Mouse (Mus musculus): ENCODE data around the gene Tmem131. TPM values are rescaled to one million over a fixed set of nuclear protein-coding genes. Genes with fewer than 3 reads are reported as not detected.
A peak's percentile ranks its signal among the peaks of the same experiment; 100 is the strongest.

The Tmem131 gene
- total and polyA plus RNA-seq, 2 experiments from 2014 or later = 8.9 to 21.5 TPM

DNA sequence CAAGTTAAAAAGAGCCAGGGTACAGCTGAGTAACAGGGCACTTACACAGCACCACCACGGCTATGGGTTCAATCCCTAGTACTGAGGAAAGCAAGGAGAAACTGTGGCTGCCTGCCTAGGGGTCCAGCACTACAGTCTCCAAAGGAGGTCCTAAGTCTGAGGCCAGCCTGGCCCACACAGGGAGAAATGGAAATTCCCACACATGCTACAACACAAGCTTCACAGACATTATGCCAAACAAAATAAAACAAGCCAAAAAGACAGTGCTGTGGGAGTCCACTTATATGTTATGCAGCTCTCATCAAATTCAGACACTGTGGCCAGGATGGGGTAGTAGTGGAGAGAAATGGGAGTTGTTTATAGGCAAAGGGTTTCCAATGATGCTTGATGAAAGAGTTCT, 11.2 kb downstream of the Tmem131 start:
- Histone ChIP-seq H3K4me2 (ENCODE audit: low read depth, low read length) (no peak overlapping the region), H3K27me3 (ENCODE audit: insufficient read depth, low read length) (no peaks in the 10 kb centered on the region), H3K4me1 (ENCODE audit: insufficient read depth, low read length) (peaks cover 8% of the 10 kb centered on the region; the same call in 1 of the 2 replicates), H3K9ac (replicated peaks; ENCODE audit: low read length) (no peak overlapping the region), H3K9me3 (ENCODE audit: low read length) (no peaks in the 10 kb centered on the region), H3K4me3 (ENCODE audit: low read length) (no peak overlapping the region), H3K27ac (no peak overlapping the region), H3K36me3 (ENCODE audit: insufficient read depth, low read length) (no peaks in the 10 kb centered on the region)
- DNase-seq (ENCODE audit: low spot score) (no peak), ATAC-seq (no peak)
- no peak for TF ChIP-seq CTCF (IDR thresholded peaks at IDR 0.05; ENCODE audit: low read depth)
- WGBS = 93% methylated on average over 1 of the region's 1 CpGs

DNA sequence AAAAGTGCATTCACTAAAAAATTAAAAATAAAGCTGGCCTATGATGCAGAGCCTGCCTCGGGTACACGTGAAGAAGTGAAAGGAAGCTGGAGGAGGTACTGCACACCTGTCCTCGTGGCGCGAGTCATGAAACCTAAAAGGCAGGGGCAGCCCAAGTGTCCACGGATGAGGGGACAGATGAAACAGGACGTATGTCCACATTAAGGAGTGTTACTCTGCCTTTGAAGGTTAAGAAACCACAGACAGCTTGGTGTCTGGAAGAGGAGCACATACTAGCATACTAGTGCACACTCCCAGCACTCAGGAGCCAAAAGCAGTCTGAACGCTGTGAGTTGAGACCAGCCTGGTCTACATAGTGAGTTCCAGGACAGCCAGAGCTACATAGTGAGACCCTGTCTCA, 12.6 kb downstream of the Tmem131 start:
- WGBS = 89% methylated on average over 8 of the region's 8 CpGs
- Histone ChIP-seq H3K4me2 (ENCODE audit: low read depth, low read length) (no peak overlapping the region), H3K36me3 (ENCODE audit: insufficient read depth, low read length) (no peaks in the 10 kb centered on the region), H3K4me1 (ENCODE audit: insufficient read depth, low read length) (peaks cover 8% of the 10 kb centered on the region; the same call in 1 of the 2 replicates), H3K9me3 (ENCODE audit: low read length) (no peaks in the 10 kb centered on the region), H3K4me3 (ENCODE audit: low read length) (no peak overlapping the region), H3K27ac (no peak overlapping the region), H3K27me3 (ENCODE audit: insufficient read depth, low read length) (no peaks in the 10 kb centered on the region), H3K9ac (replicated peaks; ENCODE audit: low read length) (no peak overlapping the region)
- no peak for TF ChIP-seq CTCF (IDR thresholded peaks at IDR 0.05; ENCODE audit: low read depth)
- DNase-seq (ENCODE audit: low spot score) (no peak), ATAC-seq (no peak)

DNA sequence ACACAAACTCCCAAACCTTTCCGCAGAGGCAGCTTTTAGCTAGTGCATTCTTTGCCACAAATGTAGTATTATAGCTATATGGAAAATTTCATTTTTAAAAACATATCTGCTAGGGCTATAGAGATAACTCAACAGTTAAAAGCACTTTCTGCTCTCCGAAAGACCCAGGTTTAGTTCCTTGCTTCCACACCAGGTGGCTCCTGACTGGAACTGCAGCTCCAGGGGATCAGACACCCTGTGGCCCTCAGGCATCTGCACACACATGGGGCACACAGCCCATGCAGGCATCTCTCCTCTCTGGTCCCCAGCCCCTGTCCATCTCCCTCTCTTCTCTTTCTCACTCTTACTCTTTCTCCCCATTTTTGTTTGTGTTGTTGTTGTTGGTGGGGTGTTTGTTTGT, 13.5 kb downstream of the Tmem131 start:
- Histone ChIP-seq H3K27me3 (ENCODE audit: insufficient read depth, low read length) (no peaks in the 10 kb centered on the region), H3K9ac (replicated peaks; ENCODE audit: low read length) (no peak overlapping the region), H3K36me3 (ENCODE audit: insufficient read depth, low read length) (no peaks in the 10 kb centered on the region), H3K27ac (no peak overlapping the region), H3K9me3 (ENCODE audit: low read length) (no peaks in the 10 kb centered on the region), H3K4me2 (ENCODE audit: low read depth, low read length) (no peak overlapping the region), H3K4me3 (ENCODE audit: low read length) (no peak overlapping the region), H3K4me1 (ENCODE audit: insufficient read depth, low read length) (peaks cover 6% of the 10 kb centered on the region; the same call in 1 of the 2 replicates)
- peak; percentile 30 for TF ChIP-seq CTCF (IDR thresholded peaks at IDR 0.05; ENCODE audit: low read depth)
- DNase-seq (ENCODE audit: low spot score) = no peak
- WGBS = 74% methylated on average over 2 of the region's 2 CpGs
- ATAC-seq = no peak

DNA sequence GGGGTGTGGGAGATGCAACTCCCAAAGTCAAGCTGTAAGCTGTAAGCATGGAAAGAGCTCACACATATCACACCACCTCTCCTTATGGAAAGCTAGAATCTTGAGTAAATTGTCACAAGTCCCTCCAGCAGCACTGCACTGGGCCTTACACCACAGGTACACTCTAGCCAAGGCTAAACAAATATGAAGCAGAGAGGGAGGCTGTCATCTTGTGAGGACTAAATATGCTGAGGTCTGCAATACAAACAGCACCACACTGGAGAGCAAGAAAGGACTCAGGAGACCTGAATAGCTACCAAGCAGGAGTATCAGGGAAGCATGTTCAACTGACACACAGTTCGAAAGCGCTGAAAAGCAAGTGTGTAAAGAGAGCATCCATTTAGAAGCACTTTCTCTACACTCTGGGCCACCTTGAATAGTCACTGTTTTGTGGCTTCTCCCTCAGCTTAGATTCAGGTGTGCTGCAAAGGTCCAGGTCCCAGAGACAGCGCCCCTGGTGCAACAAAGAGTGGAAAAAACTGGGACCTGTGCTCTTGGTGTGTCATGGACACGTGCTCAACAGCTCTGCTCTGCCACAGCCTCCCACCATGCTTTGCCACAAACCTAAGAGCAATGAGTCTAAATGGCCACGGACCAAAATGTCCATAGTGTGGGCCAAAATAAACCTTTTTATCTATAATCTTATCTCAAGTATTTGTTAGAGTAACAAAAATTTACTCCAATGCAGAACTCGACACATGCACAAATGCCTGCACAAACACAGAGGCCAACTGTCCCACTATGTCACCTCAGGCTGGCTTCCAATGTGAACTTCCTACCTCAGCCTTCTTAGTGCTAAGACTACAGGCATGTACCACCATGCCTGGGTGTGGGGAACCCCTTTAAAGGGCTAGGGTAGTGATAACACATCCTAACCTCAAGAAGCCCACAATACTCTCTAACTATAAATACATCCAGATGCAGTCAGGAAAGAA, 14.8 kb downstream of the Tmem131 start:
- no peaks in the 10 kb centered on the region for H3K9me3 ChIP-seq (ENCODE audit: low read length)
- no peak overlapping the region for H3K9ac ChIP-seq (replicated peaks; ENCODE audit: low read length)
- no peak overlapping the region for H3K27ac ChIP-seq
- ATAC-seq (no peak), DNase-seq (ENCODE audit: low spot score) (no peak)
- no peak overlapping the region for H3K4me3 ChIP-seq (ENCODE audit: low read length)
- H3K36me3 ChIP-seq (ENCODE audit: insufficient read depth, low read length) = no peaks in the 10 kb centered on the region
- WGBS = 91% methylated on average over 6 of the region's 6 CpGs
- TF ChIP-seq CTCF (IDR thresholded peaks at IDR 0.05; ENCODE audit: low read depth) = no peak
- H3K27me3 ChIP-seq (ENCODE audit: insufficient read depth, low read length) = no peaks in the 10 kb centered on the region
- H3K4me2 ChIP-seq (ENCODE audit: low read depth, low read length) = no peak overlapping the region
- H3K4me1 ChIP-seq (ENCODE audit: insufficient read depth, low read length) = no peaks in the 10 kb centered on the region

DNA sequence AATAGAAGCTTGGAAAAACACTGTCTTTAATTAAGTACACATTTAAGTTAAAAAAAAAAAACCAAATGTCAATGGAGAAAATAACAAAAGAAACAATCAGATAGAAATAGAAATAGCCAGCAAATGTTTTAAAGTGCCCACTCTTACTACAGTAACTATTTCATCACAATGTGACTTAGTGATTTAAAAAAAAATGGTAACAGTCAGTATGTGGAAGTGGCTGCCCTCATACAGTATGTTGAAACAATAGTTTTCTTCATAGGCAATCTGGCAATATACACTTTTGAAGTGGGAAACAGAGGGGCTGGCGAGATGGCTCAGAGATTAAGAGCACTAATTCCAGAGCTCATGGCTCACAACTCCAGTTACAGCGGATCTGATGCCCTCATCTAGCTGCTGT, 15.9 kb downstream of the Tmem131 start:
- DNase-seq (ENCODE audit: low spot score) = no peak
- H3K9ac ChIP-seq (replicated peaks; ENCODE audit: low read length) = no peak overlapping the region
- H3K4me3 ChIP-seq (ENCODE audit: low read length) = no peak overlapping the region
- H3K27ac ChIP-seq = no peak overlapping the region
- 95% methylated on average over 2 of the region's 2 CpGs for WGBS
- no peak for TF ChIP-seq CTCF (IDR thresholded peaks at IDR 0.05; ENCODE audit: low read depth)
- no peaks in the 10 kb centered on the region for H3K36me3 ChIP-seq (ENCODE audit: insufficient read depth, low read length)
- H3K4me2 ChIP-seq (ENCODE audit: low read depth, low read length) = no peak overlapping the region
- H3K9me3 ChIP-seq (ENCODE audit: low read length) = no peaks in the 10 kb centered on the region
- H3K4me1 ChIP-seq (ENCODE audit: insufficient read depth, low read length) = 0 out of 2 replicates have a peak, but pooled peaks cover 4% of the 10 kb centered on the region
- H3K27me3 ChIP-seq (ENCODE audit: insufficient read depth, low read length) = no peaks in the 10 kb centered on the region
- ATAC-seq = no peak

DNA sequence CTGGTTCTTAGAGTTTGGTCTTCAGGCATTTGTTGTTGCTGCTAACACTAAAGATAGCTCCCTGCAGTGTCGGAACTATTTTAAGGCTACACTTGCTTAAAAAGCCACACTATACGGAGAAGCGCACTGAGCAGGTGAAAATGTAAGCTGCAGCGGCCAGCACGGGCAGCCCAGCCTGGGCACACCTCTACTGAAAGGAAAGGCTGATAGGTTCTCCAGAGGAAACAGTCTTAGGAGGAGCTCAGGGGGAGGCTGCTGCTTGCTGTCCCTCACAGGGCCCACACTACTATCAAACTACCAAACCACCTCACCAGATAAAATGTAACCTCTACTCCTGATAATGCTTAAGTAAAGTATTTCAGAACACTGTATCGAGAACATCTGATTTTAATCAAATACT, 16.7 kb downstream of the Tmem131 start:
- H3K4me3 ChIP-seq (ENCODE audit: low read length) = no peak overlapping the region
- H3K27me3 ChIP-seq (ENCODE audit: insufficient read depth, low read length) = no peaks in the 10 kb centered on the region
- H3K9me3 ChIP-seq (ENCODE audit: low read length) = no peaks in the 10 kb centered on the region
- 0 out of 2 replicates have a peak, but pooled peaks cover 5% of the 10 kb centered on the region for H3K4me1 ChIP-seq (ENCODE audit: insufficient read depth, low read length)
- no peak overlapping the region for H3K4me2 ChIP-seq (ENCODE audit: low read depth, low read length)
- no peaks in the 10 kb centered on the region for H3K36me3 ChIP-seq (ENCODE audit: insufficient read depth, low read length)
- ATAC-seq (no peak), DNase-seq (ENCODE audit: low spot score) (no peak)
- no peak overlapping the region for H3K27ac ChIP-seq
- no peak overlapping the region for H3K9ac ChIP-seq (replicated peaks; ENCODE audit: low read length)
- 88% methylated on average over 6 of the region's 6 CpGs for WGBS
- no peak for TF ChIP-seq CTCF (IDR thresholded peaks at IDR 0.05; ENCODE audit: low read depth)

DNA sequence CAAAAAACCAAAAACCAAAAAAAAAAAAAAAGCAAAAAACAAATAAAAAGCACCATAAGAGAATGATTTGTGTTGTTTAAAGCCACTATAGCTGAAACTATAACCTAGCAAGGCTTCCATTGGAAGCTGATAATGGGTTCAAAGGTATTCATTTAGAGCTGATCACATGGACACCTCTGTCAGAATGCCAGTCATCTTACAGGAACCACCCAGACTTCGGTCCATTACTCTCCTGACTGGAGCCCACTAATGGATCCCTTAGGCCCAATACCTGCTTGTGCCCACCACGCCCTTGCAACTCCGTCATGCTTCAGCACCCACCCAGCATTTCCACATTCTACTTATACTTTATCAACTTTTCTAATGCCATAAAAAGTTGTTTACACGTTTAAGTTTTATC, 17.2 kb downstream of the Tmem131 start:
- 90% methylated on average over 4 of the region's 4 CpGs for WGBS
- Histone ChIP-seq H3K36me3 (ENCODE audit: insufficient read depth, low read length) (no peaks in the 10 kb centered on the region), H3K27ac (no peak overlapping the region), H3K27me3 (ENCODE audit: insufficient read depth, low read length) (no peaks in the 10 kb centered on the region), H3K4me1 (ENCODE audit: insufficient read depth, low read length) (peaks cover 10% of the 10 kb centered on the region; the same call in 1 of the 2 replicates), H3K4me3 (ENCODE audit: low read length) (no peak overlapping the region), H3K4me2 (ENCODE audit: low read depth, low read length) (no peak overlapping the region), H3K9me3 (ENCODE audit: low read length) (no peaks in the 10 kb centered on the region), H3K9ac (replicated peaks; ENCODE audit: low read length) (no peak overlapping the region)
- DNase-seq (ENCODE audit: low spot score) (no peak), ATAC-seq (no peak)
- no peak for TF ChIP-seq CTCF (IDR thresholded peaks at IDR 0.05; ENCODE audit: low read depth)
